Mouse (Mus musculus): ENCODE results near the gene Mrln.
"Not testable (repeated sequence)": the region's sequence is repeated elsewhere in the genome, so short reads cannot be mapped to it uniquely, and the experiment has no call there.

The Mrln gene

GRCm38 (mm10) chr10:70195279-70195678, 9.2 kb upstream of the Mrln start:
- no peak for DNase-seq (ENCODE audit: inconsistent age in 2 of 2, low spot score in 1 of 2)

GRCm38 (mm10) chr10:70195786-70196185, 8.7 kb upstream of the Mrln start:
- DNase-seq (ENCODE audit: inconsistent age in 2 of 2, low spot score in 1 of 2): peak in 1 of 2 experiments; percentile 62

DNA sequence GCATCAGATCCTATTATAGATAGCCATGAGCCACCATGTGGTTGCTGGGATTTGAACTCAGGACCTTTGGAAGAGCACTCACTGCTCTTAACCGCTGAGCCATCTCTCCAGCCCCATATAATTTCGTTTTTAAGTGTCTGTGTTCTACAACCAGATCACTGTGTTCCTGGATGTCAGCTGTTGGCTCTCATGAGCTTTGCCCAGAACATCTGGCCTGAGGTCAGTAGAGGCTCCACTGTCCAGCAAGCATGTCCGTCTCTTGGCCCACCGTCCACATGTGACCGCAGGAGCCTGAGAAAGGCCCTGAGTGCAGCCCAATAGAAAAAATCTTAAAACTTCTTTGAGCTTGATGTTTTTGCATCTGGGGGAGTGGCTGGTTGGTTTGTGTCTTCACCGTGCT, 7.8 kb upstream of the Mrln start:
- no peak for DNase-seq (ENCODE audit: inconsistent age in 2 of 2, low spot score in 1 of 2)

DNA sequence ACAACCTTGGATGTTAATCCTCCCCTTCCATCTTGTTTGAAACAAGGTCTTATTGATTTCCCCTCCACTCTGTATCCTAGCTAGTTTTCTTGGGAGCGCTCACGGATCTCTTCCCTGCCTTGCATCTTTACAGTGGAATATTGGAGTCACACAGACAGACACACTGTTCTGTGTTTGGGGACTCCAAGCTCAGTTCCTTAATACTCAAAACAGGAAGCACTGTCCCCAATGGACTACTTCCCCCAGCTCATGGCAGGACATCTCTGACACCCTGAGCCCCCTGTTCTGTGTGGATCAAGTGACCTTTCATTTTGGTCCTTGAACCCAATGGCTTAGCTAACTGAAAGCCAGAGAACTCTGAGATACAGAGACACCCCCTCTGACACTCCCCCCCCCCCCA, 6.9 kb upstream of the Mrln start:
- no peak for DNase-seq (ENCODE audit: inconsistent age in 2 of 2, low spot score in 1 of 2)

DNA sequence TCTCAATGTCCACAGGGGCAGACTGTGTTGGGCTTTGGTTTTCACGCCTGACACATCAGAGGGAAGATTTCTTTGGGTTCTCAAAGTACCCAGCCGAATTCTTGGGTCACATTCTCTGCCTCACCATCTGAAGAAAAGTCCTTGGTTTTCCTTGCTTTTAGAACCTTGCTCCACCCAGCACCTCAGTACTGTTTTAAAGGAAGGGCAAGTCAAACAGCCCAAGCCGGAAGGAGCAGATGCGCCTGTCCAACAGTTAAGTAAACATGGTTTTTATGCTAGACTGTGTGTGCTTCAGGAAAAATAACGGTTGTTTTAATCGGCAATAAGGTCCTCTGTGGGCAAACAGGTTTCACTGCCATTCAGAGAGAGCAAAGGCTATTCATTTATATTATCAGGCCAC, 6.5 kb upstream of the Mrln start:
- DNase-seq (ENCODE audit: inconsistent age in 2 of 2, low spot score in 1 of 2): no peak

DNA sequence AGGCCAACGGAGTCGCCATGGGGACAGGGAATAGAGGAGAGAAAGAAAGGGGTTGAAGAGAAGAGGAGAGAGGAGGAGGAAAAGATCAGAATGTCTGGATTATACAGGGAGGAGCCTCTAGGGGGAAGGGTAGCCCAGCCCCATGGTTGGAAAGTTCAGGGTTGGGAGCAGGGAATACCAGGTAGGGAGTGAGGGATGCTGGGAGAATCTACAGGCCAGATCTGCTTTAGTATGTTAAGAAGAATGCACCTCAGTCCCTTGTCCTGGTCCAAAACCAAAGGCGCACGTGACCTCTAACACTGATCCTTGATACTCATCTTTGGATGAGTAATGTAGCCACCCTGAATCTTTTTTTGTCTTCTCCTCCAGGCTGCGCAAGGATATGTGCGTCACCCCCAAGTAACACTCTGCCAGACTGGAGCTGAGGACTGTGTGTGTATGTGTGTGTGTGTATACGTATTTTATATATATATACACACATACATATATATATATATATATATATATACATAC, 5.5 kb upstream of the Mrln start:
- peak in 1 of 2 experiments; percentile 76 for DNase-seq (ENCODE audit: inconsistent age in 2 of 2, low spot score in 1 of 2)

DNA sequence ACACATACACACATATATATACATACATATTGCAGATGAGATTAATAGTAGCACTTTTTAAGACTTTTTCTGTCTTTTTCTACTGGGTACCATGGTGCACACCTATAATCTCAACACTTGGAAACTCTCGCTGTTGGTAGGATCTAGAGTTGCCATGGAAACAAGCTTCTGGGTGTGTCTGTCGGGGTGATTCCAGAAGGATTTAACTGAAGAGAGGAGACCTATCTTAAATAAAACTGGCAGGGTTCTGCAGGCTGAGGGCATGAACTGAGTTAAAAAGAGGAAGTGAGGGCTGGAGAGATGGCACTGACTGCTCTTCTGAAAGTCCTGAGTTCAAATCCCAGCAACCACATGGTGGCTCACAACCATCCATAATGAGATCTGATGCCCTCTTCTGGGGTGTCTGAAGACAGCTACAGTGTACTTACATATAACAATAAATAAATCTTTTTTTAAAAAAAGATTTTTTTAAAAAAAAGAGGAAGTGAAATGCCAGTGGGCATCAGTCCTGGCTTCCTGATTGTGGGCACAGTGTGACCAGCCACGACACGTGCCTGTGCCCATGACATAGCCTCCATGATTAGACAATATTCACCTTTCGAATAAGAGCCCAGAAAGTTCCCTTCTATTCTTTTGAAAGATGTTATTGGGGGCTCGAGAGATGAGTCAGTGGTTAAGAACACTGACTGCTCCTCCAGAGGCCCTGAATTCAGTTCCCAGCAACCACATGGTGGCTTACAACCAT, 4.8 kb upstream of the Mrln start:
- no peak for DNase-seq (ENCODE audit: inconsistent age in 2 of 2, low spot score in 1 of 2)

DNA sequence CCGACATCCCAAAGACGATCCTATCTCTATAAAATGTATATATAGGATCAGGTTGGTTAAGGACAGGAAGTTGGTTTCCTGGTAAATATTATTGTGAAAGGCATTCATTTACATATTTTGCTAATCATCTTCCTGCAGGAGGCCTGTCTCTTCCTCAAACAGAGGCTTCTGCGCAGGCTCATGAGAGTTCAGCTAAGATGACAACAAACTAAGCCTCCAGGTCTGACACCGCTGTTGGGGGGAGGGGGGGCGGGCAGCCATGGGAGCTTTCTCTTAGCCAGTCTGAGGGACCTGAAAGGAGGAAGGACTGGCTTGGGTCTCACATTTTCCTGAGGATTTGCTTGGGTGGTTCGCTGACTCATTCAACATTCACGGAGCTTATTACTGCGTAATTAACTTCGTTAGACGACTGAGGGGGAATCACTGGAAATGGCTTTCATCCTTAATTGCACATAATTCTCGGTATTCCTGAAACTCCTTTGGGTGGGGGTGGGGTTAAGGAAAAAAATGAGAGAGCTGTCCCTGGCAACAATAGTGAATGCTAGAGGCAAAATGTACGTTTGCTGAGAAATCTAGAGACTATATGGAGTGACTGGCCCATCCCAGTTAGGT, 3.5 kb upstream of the Mrln start:
- DNase-seq (ENCODE audit: inconsistent age in 2 of 2, low spot score in 1 of 2): no peak

- no peak for DNase-seq (ENCODE audit: inconsistent age in 2 of 2, low spot score in 1 of 2)
These were observed 6.8 kb downstream of the Mrln start for GRCm38 (mm10) chr10:70211281-70211680.

GRCm38 (mm10) chr10:70220971-70221370, 16.5 kb downstream of the Mrln start:
- no peak for DNase-seq (ENCODE audit: inconsistent age in 2 of 2, low spot score in 1 of 2)

DNA sequence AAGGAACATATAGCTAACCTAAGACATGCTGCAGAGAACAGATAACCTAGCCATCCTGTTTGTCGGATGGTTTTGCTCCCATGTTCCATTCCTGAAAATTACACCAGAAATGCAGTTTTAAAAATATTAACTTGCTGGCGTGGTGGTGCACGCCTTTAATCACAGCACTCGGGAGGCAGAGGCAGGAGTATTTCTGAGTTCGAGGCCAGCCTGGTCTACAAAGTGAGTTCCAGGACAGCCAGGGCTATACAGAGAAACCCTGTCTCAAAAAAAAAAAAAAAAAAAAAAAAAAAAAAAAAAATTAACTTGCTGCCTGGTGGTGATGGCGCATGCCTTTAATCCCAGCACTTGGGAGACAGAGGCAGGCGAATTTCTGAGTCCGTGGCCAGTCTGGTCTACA, 17.8 kb downstream of the Mrln start:
- DNase-seq (ENCODE audit: inconsistent age in 2 of 2, low spot score in 1 of 2): not testable (repeated sequence)

DNA sequence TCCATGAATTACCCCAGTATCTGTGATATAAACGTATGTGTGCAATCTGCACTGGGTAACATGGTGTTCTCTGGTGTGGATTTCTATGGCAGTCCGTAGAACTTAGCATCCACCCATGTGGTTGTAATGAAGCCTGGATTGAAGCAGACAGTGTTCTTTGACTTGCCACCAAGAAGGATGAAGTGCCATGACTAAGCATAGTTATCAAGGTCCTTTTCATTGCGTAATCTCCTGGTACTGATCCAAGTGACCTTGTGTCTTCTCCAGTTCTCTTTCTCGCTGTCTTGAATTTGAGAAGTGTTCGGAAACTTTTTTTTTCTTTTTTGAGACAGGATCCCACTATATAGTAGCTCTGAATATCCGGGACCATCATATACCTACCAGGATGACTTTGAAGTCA, 20.1 kb downstream of the Mrln start:
- peak; percentile 76 to 97 for DNase-seq (ENCODE audit: inconsistent age in 2 of 2, low spot score in 1 of 2)

DNA sequence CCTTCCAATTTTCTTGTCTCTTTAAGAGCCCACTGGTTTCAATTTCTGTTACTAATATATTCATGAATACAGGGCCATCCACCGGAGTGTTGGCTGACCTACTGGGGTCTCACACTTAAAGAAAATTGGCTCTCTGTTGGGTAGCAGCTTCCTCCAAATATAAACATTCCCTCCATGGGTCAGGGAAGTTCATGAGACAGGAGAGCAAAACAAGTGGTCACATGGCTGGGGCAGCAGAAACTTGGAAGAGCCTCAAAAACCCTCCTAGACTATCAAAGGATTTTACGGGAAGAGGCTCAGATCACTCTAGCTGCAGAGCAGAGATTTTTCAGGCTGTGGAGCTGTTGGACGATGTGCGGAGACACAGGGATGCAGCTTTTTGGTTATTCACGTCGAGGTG, 21.3 kb downstream of the Mrln start:
- DNase-seq (ENCODE audit: inconsistent age in 2 of 2, low spot score in 1 of 2): no peak

- no peak for DNase-seq (ENCODE audit: inconsistent age in 2 of 2, low spot score in 1 of 2)
These were observed 22.1 kb downstream of the Mrln start for GRCm38 (mm10) chr10:70226608-70227007.

DNA sequence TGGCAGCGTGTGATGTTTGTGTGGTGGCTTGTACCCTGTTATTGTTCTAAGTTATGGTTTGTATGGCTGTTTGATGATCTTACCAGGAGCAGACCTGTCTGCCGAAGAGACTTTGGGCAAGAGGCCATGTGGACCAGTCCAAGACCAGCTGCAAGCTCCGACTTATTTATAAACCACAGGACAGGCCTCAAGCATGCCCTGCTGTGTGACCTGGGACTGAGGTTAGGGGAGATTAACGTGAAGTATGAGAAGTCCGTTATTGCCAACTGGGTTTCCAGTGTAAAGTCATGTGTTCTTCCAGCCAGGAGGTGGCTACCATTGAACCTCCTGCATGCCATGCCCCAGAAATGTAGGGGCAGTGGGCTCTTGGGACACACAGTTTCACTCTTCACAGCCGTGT, 25.9 kb downstream of the Mrln start:
- no peak for DNase-seq (ENCODE audit: inconsistent age in 2 of 2, low spot score in 1 of 2)

DNA sequence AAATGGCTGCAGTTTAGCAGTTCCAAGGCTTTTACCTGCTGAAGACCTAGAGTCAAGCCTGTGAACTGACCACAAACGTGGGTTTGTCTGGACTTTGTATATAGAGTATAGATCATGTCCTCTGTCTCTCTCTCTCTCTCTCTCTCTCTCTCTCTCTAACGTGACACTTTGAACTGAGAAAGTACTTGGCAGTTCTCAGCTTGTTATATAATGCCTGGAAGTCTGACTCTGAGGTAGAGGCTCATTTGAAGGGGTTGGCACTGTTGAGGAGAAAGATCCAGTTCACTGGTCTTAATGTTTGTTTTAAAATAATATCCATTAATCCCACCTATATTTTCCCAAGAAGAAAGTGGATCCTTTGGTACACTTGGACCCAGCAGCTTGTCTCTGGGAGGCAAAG, 33.5 kb downstream of the Mrln start:
- no peak for DNase-seq (ENCODE audit: inconsistent age in 2 of 2, low spot score in 1 of 2)

- no peak for DNase-seq (ENCODE audit: inconsistent age in 2 of 2, low spot score in 1 of 2)
These were observed 38.4 kb downstream of the Mrln start for GRCm38 (mm10) chr10:70242751-70243444.

DNA sequence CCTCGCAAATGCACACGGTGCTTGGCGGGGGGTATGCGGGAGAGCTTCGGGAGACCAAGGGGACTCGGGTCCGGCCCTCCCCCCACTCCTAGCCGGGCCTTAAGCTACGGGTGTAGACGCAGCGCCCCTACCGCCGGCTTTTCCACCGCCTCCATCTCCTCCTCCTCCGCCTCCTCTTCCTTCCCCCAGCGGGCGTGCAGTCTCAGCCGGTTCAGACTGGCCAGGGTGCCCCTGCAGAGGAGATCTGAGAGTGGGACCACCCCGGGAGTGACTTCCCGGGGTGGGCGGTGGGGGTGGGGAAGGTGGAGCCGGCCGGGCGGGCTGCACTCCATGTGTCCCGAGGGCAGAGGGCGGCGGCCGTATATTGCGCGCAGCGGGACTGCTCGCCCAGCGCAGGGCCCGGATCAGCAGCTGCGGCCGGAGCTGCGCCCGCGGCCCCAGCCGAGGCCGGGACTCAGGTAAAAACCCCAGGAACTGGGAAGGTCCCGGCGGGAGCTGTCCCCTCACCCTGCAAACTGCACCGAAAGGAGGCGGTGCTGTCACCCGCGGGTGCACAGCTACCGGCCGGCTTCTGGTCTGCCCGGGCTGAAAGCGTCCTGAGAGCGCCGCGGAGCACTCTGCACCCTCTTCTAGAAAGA, 40.6 kb downstream of the Mrln start, which contains the start of gene Slc16a9:
Gene Slc16a9, plus strand, starts transcription at position 180 of the 638 bp plus-strand sequence.
- DNase-seq (ENCODE audit: inconsistent age in 2 of 2, low spot score in 1 of 2): peak; percentile 69 to 87

GRCm38 (mm10) chr10:70245559-70245945, 41.1 kb downstream of the Mrln start:
- DNase-seq (ENCODE audit: inconsistent age in 2 of 2, low spot score in 1 of 2): peak in 1 of 2 experiments; percentile 29

GRCm38 (mm10) chr10:70246076-70246475, 41.6 kb downstream of the Mrln start:
- DNase-seq (ENCODE audit: inconsistent age in 2 of 2, low spot score in 1 of 2): no peak

GRCm38 (mm10) chr10:70250354-70250753, 45.9 kb downstream of the Mrln start:
- peak in 1 of 2 experiments; percentile 36 for DNase-seq (ENCODE audit: inconsistent age in 2 of 2, low spot score in 1 of 2)
